In the genomic region with DNA sequence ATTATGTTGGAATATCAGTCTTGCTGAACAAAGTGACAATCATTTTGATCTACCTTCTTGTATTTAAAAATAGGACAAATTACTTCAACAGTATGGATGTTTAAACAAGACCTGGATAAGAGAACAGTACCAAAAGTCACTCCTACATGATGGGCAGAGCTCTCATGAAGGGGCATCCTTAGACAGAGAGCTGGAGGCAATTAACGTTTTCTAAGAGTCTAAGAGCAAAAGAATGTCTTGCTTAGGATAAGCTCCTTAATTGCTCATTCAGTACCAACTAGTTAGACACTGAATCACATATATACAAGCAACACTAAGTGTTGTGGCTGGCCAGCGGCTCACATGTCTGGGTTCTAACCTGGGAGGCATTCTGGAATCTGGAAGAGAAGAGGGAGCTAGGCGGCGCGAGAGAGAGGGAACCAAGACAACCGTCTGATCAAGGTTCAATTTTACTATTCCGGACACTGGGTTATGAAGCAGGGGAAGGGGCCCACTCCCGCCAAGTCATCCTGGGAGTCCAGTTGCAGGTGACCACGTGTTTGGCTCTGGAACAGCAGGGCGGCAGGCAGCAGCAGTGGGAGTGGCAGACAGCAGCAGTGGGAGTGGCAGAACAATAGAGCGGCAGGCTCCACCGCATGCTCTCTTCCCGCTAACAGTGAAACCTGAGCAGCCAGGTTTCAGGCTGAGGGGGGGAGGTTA, we compare ENCODE assay signal across 9 mouse cellular contexts. TPM values are rescaled to one million over a fixed set of nuclear protein-coding genes. Genes with fewer than 3 reads are reported as not detected.
A peak's percentile ranks its signal among the peaks of the same experiment; 100 is the strongest.
DNase-seq lines count a peak whose midpoint lies in the region; ATAC-seq lines count a peak whose summit lies in the region.
"Had no signal": no experiment of that assay in that cellular context is flagged by ENCODE, and none has a peak within 500 bp of the region (broad histone marks: within the 10 kb centered on the region; RNA-seq: fewer than 3 reads in every experiment).

No protein-coding gene starts in this region.

- H3K4me1 ChIP-seq in hindbrain, embryonic 10.5 days (replicated peaks), result peaks cover 5% of the 10 kb centered on the region; the same call in 1 of the 2 replicates
- no peaks in the 10 kb centered on the region for H3K4me1 ChIP-seq in limb, embryonic 12.5 days (replicated peaks)
- H3K4me1 ChIP-seq in midbrain, embryonic 12.5 days, result no peaks in the 10 kb centered on the region

- H3K4me2 ChIP-seq in limb, embryonic 12.5 days, result peak overlapping the region; percentile 59
- peak overlapping the region; percentile 56 for H3K4me2 ChIP-seq in midbrain, embryonic 12.5 days (replicated peaks)

- no peaks in the 10 kb centered on the region for H3K9me3 ChIP-seq in hindbrain, embryonic 10.5 days
- H3K9me3 ChIP-seq in limb, embryonic 12.5 days, result no peaks in the 10 kb centered on the region
- H3K9me3 ChIP-seq in midbrain, embryonic 12.5 days, result no peaks in the 10 kb centered on the region

- peak overlapping the region; percentile 47 for H3K4me3 ChIP-seq in hindbrain, embryonic 10.5 days
- peak overlapping the region; percentile 31 for H3K4me3 ChIP-seq in limb, embryonic 12.5 days (replicated peaks)
- H3K4me3 ChIP-seq in midbrain, embryonic 12.5 days, result peak overlapping the region; percentile 34

- DNase-seq in frontal cortex, postnatal 36 days (ENCODE audit: low spot score in 2 of 2), result peak; percentile 2 to 4
- DNase-seq in frontal cortex, postnatal 25 days (ENCODE audit: low spot score in 2 of 2), result no peak
- peak; percentile 3 for DNase-seq in brain, adult 2 months (ENCODE audit: low read depth, low spot score)
- peak; percentile 76 for DNase-seq in hindbrain, embryonic 10.5 days (ENCODE audit: low spot score)
- DNase-seq in layer of hippocampus, adult 8-10 months (ENCODE audit: low spot score in 2 of 2), result no peak

- H3K27ac ChIP-seq in hindbrain, embryonic 10.5 days, result peak overlapping the region; percentile 59
- H3K27ac ChIP-seq in limb, embryonic 12.5 days, result no peak overlapping the region
- no peak overlapping the region for H3K27ac ChIP-seq in midbrain, embryonic 12.5 days (replicated peaks)

- 5% methylated on average over 13 of the region's 13 CpGs for WGBS in hindbrain, embryonic 10.5 days
- 5% methylated on average over 13 of the region's 13 CpGs for WGBS in limb, embryonic 12.5 days
- 5% methylated on average over 13 of the region's 13 CpGs for WGBS in midbrain, embryonic 12.5 days

- no peak overlapping the region for H3K9ac ChIP-seq in limb, embryonic 12.5 days (replicated peaks)
- H3K9ac ChIP-seq in midbrain, embryonic 12.5 days (replicated peaks), result peak overlapping the region; percentile 25

- ATAC-seq in limb, embryonic 12.5 days (ENCODE audit: insufficient number of reproducible peaks, insufficient read depth, low FRiP score, low TSS enrichment, low read depth), result peak; percentile 98
- ATAC-seq in midbrain, embryonic 12.5 days (ENCODE audit: low FRiP score, low read depth), result peak; percentile 92
- no peak for ATAC-seq in activated CD4-positive, CD25-positive, alpha-beta regulatory T cell, adult 4 months

- no peaks in the 10 kb centered on the region for H3K27me3 ChIP-seq in hindbrain, embryonic 10.5 days (ENCODE audit: insufficient read depth, poor library complexity, severe bottlenecking)
- no peaks in the 10 kb centered on the region for H3K27me3 ChIP-seq in limb, embryonic 12.5 days
- H3K27me3 ChIP-seq in midbrain, embryonic 12.5 days, result no peaks in the 10 kb centered on the region

- no peaks in the 10 kb centered on the region for H3K36me3 ChIP-seq in hindbrain, embryonic 10.5 days
- H3K36me3 ChIP-seq in limb, embryonic 12.5 days, result no peaks in the 10 kb centered on the region
- no peaks in the 10 kb centered on the region for H3K36me3 ChIP-seq in midbrain, embryonic 12.5 days

RNA-seq across cellular contexts. Expression of gene Akr1c19, which starts 16.5 kb away (rescaled TPM):
- polyA plus RNA-seq in hindbrain, embryonic 10.5 days (2016; fragmentation: Nextera tagmentation; extraction: Ambion mirVana), result 0.25 and 0.64 TPM in 2 replicates
- polyA plus RNA-seq in limb, embryonic 12.5 days (2016; fragmentation: Nextera tagmentation; extraction: Ambion mirVana), result 0.26 and 0.61 TPM in 2 replicates
- 0.48 and 1.1 TPM in 2 replicates for polyA plus RNA-seq in midbrain, embryonic 12.5 days (2016; fragmentation: Nextera tagmentation; extraction: Ambion mirVana)
- polyA plus RNA-seq in activated CD4-positive, CD25-positive, alpha-beta regulatory T cell, adult 4 months (2017; shearing (Covaris generic)), result not detected
- total RNA-seq in layer of hippocampus, adult 8-10 months (2022), result not detected

RNA-seq across cellular contexts. Expression of gene Akr1c12, which starts 34.2 kb away (rescaled TPM):
- polyA plus RNA-seq in hindbrain, embryonic 10.5 days (2016; fragmentation: Nextera tagmentation; extraction: Ambion mirVana), result 0.17 TPM in 1 of 2 replicates, not detected in the other
- polyA plus RNA-seq in limb, embryonic 12.5 days (2016; fragmentation: Nextera tagmentation; extraction: Ambion mirVana), result not detected in 2 replicates
- 0.37 TPM in 1 of 2 replicates, not detected in the other for polyA plus RNA-seq in midbrain, embryonic 12.5 days (2016; fragmentation: Nextera tagmentation; extraction: Ambion mirVana)
- 1 to 10 TPM in 1 of 2 experiments, under 1 TPM in 1; 0.87 to 4.1 TPM for polyA plus RNA-seq in activated CD4-positive, CD25-positive, alpha-beta regulatory T cell, adult 4 months (2017; shearing (Covaris generic))
- not detected for total RNA-seq in layer of hippocampus, adult 8-10 months (2022)
- total RNA-seq: heart, postnatal 10 days had no signal

RNA-seq across cellular contexts. Expression of gene Akr1c13, which starts 54.1 kb away (rescaled TPM):
- 0.65 and 0.72 TPM in 2 replicates for polyA plus RNA-seq in hindbrain, embryonic 10.5 days (2016; fragmentation: Nextera tagmentation; extraction: Ambion mirVana)
- polyA plus RNA-seq in limb, embryonic 12.5 days (2016; fragmentation: Nextera tagmentation; extraction: Ambion mirVana), result 0.93 and 1.1 TPM in 2 replicates
- 0.19 and 0.31 TPM in 2 replicates for polyA plus RNA-seq in midbrain, embryonic 12.5 days (2016; fragmentation: Nextera tagmentation; extraction: Ambion mirVana)
- polyA plus RNA-seq in activated CD4-positive, CD25-positive, alpha-beta regulatory T cell, adult 4 months (2017; shearing (Covaris generic)), result 10 to 100 TPM; 33.0 to 34.7 TPM
- total RNA-seq in layer of hippocampus, adult 8-10 months (2022), result 1 to 10 TPM in 2 of 4 experiments, not detected in 2; 1.7 to 2.9 TPM

Comparison
In these comparisons a context has a peak if more than half of its experiments do, and no peak if none do; other contexts are left out.
1. DNase-seq: peak in frontal cortex, postnatal 36 days (2 of 2), brain, adult 2 months (single experiment) and hindbrain, embryonic 10.5 days (single experiment); none in frontal cortex, postnatal 25 days (0 of 2) and layer of hippocampus, adult 8-10 months (0 of 2).
2. RNA of gene Akr1c13, which starts 54.1 kb away (polyA plus RNA-seq): 33.0 to 34.7 TPM in activated CD4-positive, CD25-positive, alpha-beta regulatory T cell, adult 4 months; 0.93 to 1.1 TPM in limb, embryonic 12.5 days, 0.65 to 0.72 TPM in hindbrain, embryonic 10.5 days and 0.19 to 0.31 TPM in midbrain, embryonic 12.5 days; every median in the first group is over 10 times any median in the second.
3. Peak in every context shown above with its lines, with median percentiles within 50 percentile points of each other: H3K4me3 ChIP-seq.